Mouse (Mus musculus): ENCODE data around the gene Gm39566.

Gm39566 gene

DNA sequence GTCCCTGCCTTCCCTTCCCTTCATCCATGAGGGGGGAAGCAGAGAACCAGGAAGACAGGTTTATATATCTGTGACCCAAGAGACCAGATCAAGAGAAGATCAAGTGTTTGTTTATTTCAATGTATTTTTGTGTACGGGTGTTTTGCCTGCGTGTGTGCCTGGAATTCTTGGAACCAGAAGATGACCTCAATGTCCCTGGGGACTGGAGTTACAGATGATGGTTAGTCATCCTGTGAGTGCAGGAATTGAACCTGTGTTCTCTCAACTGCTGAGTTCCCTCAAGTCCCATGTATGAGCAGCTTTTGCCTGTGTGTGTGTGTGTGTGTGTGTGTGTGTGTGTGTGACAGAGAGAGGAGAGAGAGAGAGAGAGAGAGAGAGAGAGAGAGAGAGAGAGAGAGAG, 7.5 kb downstream of the Gm39566 start:
- Histone ChIP-seq H3K27me3 (ENCODE audit: control insufficient read depth, insufficient read depth, low read length, poor library complexity, severe bottlenecking) (no peaks in the 10 kb centered on the region), H3K36me3 (ENCODE audit: control insufficient read depth, insufficient read depth, low read length, poor library complexity, severe bottlenecking) (no peaks in the 10 kb centered on the region)
- no peak for DNase-seq (ENCODE audit: low read depth, low spot score)

DNA sequence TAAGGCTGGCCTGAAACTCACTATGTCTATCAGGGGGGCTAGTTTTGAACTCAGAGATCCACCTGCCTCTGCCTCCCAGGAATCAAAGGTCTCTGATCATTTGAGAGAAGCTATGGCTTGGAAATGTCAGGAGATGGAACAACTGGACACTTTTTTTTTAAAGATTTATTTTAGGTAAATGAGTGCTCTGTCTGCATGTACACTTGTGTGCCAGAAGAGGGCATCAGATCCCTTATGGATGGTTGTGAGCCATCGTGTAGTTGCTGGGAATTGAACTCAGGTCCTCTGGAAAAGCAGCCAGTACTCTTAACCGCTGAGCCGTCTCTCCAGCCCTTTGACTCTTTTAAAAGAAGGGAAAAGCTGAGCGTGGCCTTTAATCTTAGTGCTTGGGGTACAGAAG, 8.7 kb downstream of the Gm39566 start:
- Histone ChIP-seq H3K27me3 (ENCODE audit: control insufficient read depth, insufficient read depth, low read length, poor library complexity, severe bottlenecking) (no peaks in the 10 kb centered on the region), H3K36me3 (ENCODE audit: control insufficient read depth, insufficient read depth, low read length, poor library complexity, severe bottlenecking) (no peaks in the 10 kb centered on the region)
- DNase-seq (ENCODE audit: low read depth, low spot score), result no peak

GRCm38 (mm10) chr11:69804972-69805909, 9.9 kb downstream of the Gm39566 start, which contains the start of gene Tmem102:
Tmem102 (minus strand) TSS chr11:69805624.
- Histone ChIP-seq H3K36me3 (ENCODE audit: control insufficient read depth, insufficient read depth, low read length, poor library complexity, severe bottlenecking) (no peaks in the 10 kb centered on the region), H3K27me3 (ENCODE audit: control insufficient read depth, insufficient read depth, low read length, poor library complexity, severe bottlenecking) (no peaks in the 10 kb centered on the region)
- peak; percentile 19 for DNase-seq (ENCODE audit: low read depth, low spot score)

- no peak for DNase-seq (ENCODE audit: low read depth, low spot score)
- no peaks in the 10 kb centered on the region for H3K36me3 ChIP-seq (ENCODE audit: control insufficient read depth, insufficient read depth, low read length, poor library complexity, severe bottlenecking)
Observed at GRCm38 (mm10) chr11:69804652-69804940, 10.5 kb downstream of the Gm39566 start.

GRCm38 (mm10) chr11:69803786-69804651, 11.1 kb downstream of the Gm39566 start:
- Histone ChIP-seq H3K36me3 (ENCODE audit: control insufficient read depth, insufficient read depth, low read length, poor library complexity, severe bottlenecking) (no peaks in the 10 kb centered on the region), H3K27me3 (ENCODE audit: control insufficient read depth, insufficient read depth, low read length, poor library complexity, severe bottlenecking) (no peaks in the 10 kb centered on the region)
- peak; percentile 83 for DNase-seq (ENCODE audit: low read depth, low spot score)

More at GRCm38 (mm10) chr11:69804652-69804940, 10.5 kb downstream of the Gm39566 start:
- H3K27me3 ChIP-seq (ENCODE audit: control insufficient read depth, insufficient read depth, low read length, poor library complexity, severe bottlenecking), result no peaks in the 10 kb centered on the region

DNA sequence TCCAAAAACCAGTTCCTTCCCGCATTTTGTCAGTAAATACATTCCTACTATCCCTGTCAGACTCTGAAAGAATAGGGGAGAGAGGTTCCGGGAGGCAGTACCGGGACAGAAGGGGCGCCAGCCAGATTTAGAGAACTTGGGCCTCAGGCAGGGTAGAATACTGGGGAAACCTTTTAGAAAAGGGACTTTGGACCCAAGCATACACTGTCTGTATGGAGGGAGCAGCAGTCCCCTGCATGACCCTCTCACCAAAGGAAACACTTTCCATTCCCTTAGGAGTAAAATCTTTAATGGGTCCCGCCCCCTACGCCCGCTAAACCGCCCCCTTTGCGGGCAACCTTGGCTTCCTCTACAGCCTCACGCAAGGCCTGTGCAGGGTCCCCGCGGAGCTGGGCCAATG, 11.8 kb downstream of the Gm39566 start:
- Histone ChIP-seq H3K27me3 (ENCODE audit: control insufficient read depth, insufficient read depth, low read length, poor library complexity, severe bottlenecking) (no peaks in the 10 kb centered on the region), H3K36me3 (ENCODE audit: control insufficient read depth, insufficient read depth, low read length, poor library complexity, severe bottlenecking) (no peaks in the 10 kb centered on the region)
- DNase-seq (ENCODE audit: low read depth, low spot score), result no peak

DNA sequence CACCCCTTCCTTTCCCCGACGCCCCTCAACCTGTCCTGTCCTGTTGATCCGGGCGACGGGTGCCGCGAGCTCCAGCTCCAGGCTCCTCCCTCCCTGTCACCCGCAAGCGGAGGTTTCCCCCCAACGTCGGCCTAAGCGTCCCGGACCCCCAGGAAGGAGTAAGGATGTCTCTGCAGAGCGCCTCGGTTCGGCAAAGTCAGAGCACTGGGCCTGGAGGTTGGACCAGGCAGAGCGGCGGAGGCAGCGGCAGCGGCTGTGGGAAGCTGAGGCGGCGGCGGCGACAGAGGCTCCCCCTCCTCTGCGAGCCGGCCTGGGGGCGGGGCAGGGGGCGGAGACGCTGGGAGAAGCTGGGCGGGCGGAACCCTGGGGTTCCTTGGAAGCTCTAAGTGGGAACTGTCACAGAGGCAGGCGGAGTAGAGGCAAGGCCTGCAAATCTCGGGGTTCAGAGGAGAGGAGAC, 12.4 kb downstream of the Gm39566 start:
- H3K27me3 ChIP-seq (ENCODE audit: control insufficient read depth, insufficient read depth, low read length, poor library complexity, severe bottlenecking), result no peaks in the 10 kb centered on the region
- H3K36me3 ChIP-seq (ENCODE audit: control insufficient read depth, insufficient read depth, low read length, poor library complexity, severe bottlenecking), result no peaks in the 10 kb centered on the region
- DNase-seq (ENCODE audit: low read depth, low spot score), result peak; percentile 43

DNA sequence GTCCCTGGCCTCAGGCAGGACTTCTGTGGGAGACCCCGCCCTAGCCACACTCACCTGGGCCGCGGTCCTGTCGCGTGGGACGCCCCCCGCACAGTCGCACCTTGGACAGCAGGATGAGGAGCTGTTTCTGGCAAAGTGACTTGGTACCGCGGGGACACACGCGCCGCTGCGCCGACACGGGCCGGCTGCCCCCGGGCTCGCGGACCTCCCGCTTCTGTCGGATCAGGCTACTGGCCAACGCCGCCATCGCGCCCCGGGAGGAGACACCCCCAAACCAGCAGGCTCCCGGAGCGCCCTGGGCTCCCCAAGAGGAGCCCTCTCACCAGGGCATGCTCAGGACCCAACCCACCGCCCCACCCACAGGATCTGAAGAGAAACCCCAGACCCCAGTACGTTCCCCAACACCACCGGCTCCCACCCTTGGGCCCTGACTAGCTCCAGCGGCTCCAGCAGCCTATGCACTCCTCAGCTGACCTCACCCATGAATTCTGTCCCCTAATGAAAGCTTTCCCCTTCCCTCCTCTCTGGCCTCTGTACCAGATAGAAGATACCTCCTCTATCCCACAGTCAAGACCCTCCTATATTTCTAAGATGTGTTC, 13.6 kb downstream of the Gm39566 start, which contains the start of gene Fgf11:
Gene Fgf11, minus strand, starts transcription at position 479 of the 599 bp plus-strand sequence.
- DNase-seq (ENCODE audit: low read depth, low spot score), result peak; percentile 23
- Histone ChIP-seq H3K27me3 (ENCODE audit: control insufficient read depth, insufficient read depth, low read length, poor library complexity, severe bottlenecking) (no peaks in the 10 kb centered on the region), H3K36me3 (ENCODE audit: control insufficient read depth, insufficient read depth, low read length, poor library complexity, severe bottlenecking) (no peaks in the 10 kb centered on the region)

DNA sequence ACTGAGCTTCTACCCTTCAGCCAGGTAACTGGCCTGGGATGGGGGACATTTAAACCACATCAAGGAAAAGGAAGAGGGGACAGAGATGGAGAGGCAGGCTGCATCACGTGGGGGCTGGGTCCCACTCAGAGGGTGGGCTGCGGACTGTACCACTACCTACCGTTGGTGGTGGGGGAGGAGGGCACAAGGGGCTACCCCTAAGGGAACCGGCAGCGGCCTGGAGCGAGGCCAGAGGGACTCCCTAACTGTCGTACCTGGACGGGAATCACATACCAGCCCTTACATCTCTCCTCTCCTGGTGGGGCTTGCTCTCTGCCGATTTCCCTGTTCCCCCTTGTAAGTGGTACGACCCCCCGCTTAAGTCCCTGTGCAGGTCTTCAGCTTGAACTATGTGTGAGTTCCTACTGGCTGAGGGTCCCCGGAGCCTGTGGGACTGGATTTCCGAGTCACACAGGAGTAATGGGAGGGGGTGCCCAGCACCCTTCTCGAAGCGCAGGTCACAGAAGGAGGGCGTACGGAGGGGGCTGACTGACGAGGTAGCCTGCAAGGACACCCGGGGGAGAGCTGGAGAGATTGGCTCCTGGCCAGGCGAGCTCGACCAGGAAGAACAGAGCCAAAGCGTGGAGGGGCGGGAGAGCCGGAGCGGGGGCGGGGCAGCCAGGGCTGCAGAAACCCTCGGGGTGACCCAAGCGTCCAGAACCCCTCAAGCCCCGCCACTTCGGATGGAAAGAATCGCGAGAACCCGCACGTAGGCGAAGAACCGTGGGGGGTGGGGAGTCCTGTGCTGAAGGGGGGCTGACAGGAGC, 14.5 kb downstream of the Gm39566 start:
- Histone ChIP-seq H3K27me3 (ENCODE audit: control insufficient read depth, insufficient read depth, low read length, poor library complexity, severe bottlenecking) (no peaks in the 10 kb centered on the region), H3K36me3 (ENCODE audit: control insufficient read depth, insufficient read depth, low read length, poor library complexity, severe bottlenecking) (no peaks in the 10 kb centered on the region)
- peak; percentile 31 for DNase-seq (ENCODE audit: low read depth, low spot score)

- peak; percentile 52 for DNase-seq (ENCODE audit: low read depth, low spot score)
- Histone ChIP-seq H3K27me3 (ENCODE audit: control insufficient read depth, insufficient read depth, low read length, poor library complexity, severe bottlenecking) (no peaks in the 10 kb centered on the region), H3K36me3 (ENCODE audit: control insufficient read depth, insufficient read depth, low read length, poor library complexity, severe bottlenecking) (no peaks in the 10 kb centered on the region)
Observed at GRCm38 (mm10) chr11:69800138-69800391, 15.0 kb downstream of the Gm39566 start.

DNA sequence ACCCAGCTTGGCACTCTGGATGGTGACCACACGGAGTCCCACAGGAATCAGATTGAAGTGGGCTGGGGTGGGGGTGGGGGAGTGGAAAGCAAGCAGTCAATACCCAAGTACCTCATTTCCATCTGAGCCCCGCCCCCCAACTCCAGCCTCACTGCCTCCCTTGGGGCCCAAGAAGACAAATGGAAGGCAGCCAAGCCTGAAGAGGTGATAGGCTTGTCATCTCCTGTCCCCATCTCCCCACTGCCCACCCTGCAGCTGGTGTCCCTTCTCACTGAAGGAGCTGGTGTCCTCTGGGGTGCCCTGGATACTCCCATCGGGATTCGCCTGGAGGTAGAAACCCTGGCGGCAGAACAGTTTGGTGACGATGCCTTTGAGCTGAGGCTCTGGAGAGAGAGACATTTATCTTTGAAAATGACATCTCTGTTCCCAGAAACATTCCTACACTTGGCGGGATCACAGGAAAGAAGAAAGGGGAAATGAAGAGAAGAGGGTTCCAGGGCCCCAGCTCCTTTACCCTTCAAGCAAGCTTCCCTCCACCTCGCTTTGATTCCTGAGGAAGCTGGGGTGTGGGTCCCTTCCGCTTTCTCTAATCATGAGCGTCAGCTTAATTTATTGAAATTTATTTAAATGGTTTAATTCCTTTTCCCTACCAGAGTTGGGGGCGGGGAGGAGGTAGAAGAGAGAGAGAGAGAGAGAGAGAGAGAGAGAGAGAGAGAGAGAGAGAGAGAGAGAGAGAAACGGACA, 15.5 kb downstream of the Gm39566 start:
- DNase-seq (ENCODE audit: low read depth, low spot score), result peak; percentile 78

GRCm38 (mm10) chr11:69797924-69798323, 17.2 kb downstream of the Gm39566 start:
- H3K27me3 ChIP-seq (ENCODE audit: control insufficient read depth, insufficient read depth, low read length, poor library complexity, severe bottlenecking), result no peaks in the 10 kb centered on the region
- DNase-seq (ENCODE audit: low read depth, low spot score), result no peak
- H3K36me3 ChIP-seq (ENCODE audit: control insufficient read depth, insufficient read depth, low read length, poor library complexity, severe bottlenecking), result no peaks in the 10 kb centered on the region

More for the DNA sequence above, 15.5 kb downstream of the Gm39566 start:
- Histone ChIP-seq H3K36me3 (ENCODE audit: control insufficient read depth, insufficient read depth, low read length, poor library complexity, severe bottlenecking) (no peaks in the 10 kb centered on the region), H3K27me3 (ENCODE audit: control insufficient read depth, insufficient read depth, low read length, poor library complexity, severe bottlenecking) (no peaks in the 10 kb centered on the region)

GRCm38 (mm10) chr11:69795983-69796435, 19.1 kb downstream of the Gm39566 start:
- peak; percentile 28 for DNase-seq (ENCODE audit: low read depth, low spot score)
- Histone ChIP-seq H3K27me3 (ENCODE audit: control insufficient read depth, insufficient read depth, low read length, poor library complexity, severe bottlenecking) (no peaks in the 10 kb centered on the region), H3K36me3 (ENCODE audit: control insufficient read depth, insufficient read depth, low read length, poor library complexity, severe bottlenecking) (no peaks in the 10 kb centered on the region)
